Mouse (Mus musculus) intestine, embryonic 16.5 days (tissue): Measurements from ENCODE around the gene Vamp2. TPM values are rescaled to one million over a fixed set of nuclear protein-coding genes. Genes with fewer than 3 reads are reported as not detected.

ENCODE experiments used
- ATAC-seq: fragments of 200-750 bp; cut with Nextera tagmentation; 2 replicates; pipeline ENCODE4 v1.8.0; 2017; ENCODE audit warnings: moderate TSS enrichment, moderate library complexity
- H3K27ac ChIP-seq: fragments of 300-500 bp; sonication (generic); 2 replicates; pipeline ENCODE4 v1.5.1; 2014; ENCODE audit warnings: mild to moderate bottlenecking, low read length
- H3K27me3 ChIP-seq: fragments of 300-500 bp; sonication (generic); replicated peaks from 2 replicates; pipeline ENCODE4 v1.6.1; 2014; ENCODE audit warnings: low read length, control low read depth, mixed read lengths; ENCODE audit not compliant: control insufficient read depth, insufficient read depth
- H3K36me3 ChIP-seq: fragments of 300-500 bp; sonication (generic); 2 replicates; pipeline ENCODE4 v1.6.1; 2014; ENCODE audit warnings: low read length, control low read depth; ENCODE audit not compliant: control insufficient read depth, insufficient read depth
- H3K4me1 ChIP-seq: fragments of 300-500 bp; sonication (generic); 2 replicates; pipeline ENCODE4 v1.6.1; 2014; ENCODE audit warnings: low read length, control low read depth, mixed read lengths; ENCODE audit not compliant: control insufficient read depth, insufficient read depth
- H3K4me2 ChIP-seq: fragments of 300-500 bp; sonication (generic); 2 replicates; pipeline ENCODE4 v1.6.1; 2014; ENCODE audit warnings: low read depth, low read length, control low read depth
- H3K4me3 ChIP-seq: fragments of 300-500 bp; sonication (generic); 2 replicates; pipeline ENCODE4 v1.5.1; 2014; ENCODE audit warnings: mild to moderate bottlenecking, low read length
- H3K9ac ChIP-seq: fragments of 300-500 bp; sonication (generic); 2 replicates; pipeline ENCODE4 v1.6.1; 2014; ENCODE audit warnings: low read depth, low read length
- H3K9me3 ChIP-seq: fragments of 300-500 bp; sonication (generic); 2 replicates; pipeline ENCODE4 v1.6.1; 2016; ENCODE audit warnings: low read length, control low read depth; ENCODE audit not compliant: control insufficient read depth
- WGBS: fragments of 180-500 bp; shearing (Covaris S2); extraction: QIAGEN DNeasy Blood & Tissue Kit; methylation state at CpG from one replicate; pipeline ENCODE4 v1.1.7; 2014; 5-methylcytosine and 5-hydroxymethylcytosine counted together
- polyA plus RNA-seq: library from polyadenylated mRNA; unstranded; fragments of >200 nt; fragmentation: Nextera tagmentation; extraction: Ambion mirVana; gene quantifications from 2 replicates; pipeline ENCODE4 v1.2.1, GENCODE M21; 2015

Gene Vamp2
- polyA plus RNA-seq, 1 experiment from 2014 or later = 65.8 TPM

DNA sequence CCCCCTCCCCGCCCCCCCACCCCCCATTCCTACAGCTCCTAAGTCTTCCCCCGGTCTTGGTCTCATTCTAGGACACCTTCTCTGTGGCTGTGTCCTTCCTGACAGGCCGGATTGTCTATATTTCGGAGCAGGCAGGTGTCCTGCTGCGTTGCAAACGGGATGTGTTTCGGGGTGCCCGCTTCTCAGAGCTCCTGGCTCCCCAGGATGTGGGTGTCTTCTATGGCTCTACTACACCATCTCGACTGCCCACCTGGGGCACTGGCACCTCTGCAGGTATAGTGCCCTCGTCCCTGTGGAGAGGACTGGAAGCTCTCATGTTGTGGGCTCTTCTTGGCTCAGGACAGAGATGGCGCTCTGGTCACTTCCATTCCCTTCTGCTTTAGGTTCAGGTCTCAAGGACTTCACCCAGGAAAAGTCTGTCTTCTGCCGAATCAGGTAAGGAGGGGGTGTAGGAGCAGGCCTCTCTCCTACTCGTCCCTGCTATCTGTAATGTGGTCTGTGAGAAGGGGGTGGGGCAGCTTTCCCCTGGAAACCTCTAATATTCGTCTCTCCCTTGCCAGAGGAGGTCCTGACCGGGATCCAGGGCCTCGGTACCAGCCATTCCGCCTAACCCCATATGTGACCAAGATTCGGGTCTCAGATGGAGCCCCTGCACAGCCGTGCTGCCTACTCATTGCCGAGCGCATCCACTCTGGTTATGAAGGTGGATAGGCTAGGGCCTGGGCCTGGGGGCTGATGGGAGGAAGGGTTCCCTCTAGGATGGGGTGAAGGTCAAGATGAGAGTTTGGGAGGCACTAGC lies 13.5 kb downstream of the Vamp2 start:
- no peak for ATAC-seq
- Histone ChIP-seq H3K36me3 (peaks cover 48% of the 10 kb centered on the region), H3K4me3 (no peak overlapping the region), H3K27me3 (no peaks in the 10 kb centered on the region), H3K9me3 (no peaks in the 10 kb centered on the region), H3K4me1 (peaks cover 33% of the 10 kb centered on the region), H3K9ac (no peak overlapping the region), H3K27ac (no peak overlapping the region), H3K4me2 (no peak overlapping the region)
- 89% methylated on average over 21 of the region's 21 CpGs for WGBS

DNA sequence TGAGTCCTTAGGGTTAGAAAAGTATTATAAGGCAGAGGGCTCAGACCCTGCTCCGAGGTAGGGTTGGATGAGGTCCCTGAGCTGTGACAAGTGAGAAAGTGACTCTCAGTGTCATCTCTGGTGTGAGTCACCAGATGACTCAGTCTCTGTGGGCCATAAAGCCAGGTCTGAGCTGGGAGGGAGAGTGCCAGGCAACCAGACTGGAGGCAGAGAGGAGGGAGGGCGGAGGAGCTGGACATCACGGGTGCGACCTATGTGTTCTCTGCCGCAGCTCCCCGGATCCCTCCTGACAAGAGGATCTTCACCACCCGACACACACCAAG lies 14.1 kb downstream of the Vamp2 start:
- ATAC-seq = no peak
- Histone ChIP-seq H3K27ac (no peak overlapping the region), H3K4me3 (no peak overlapping the region), H3K36me3 (peaks cover 50% of the 10 kb centered on the region), H3K9me3 (no peaks in the 10 kb centered on the region), H3K9ac (no peak overlapping the region), H3K4me2 (no peak overlapping the region), H3K4me1 (peaks cover 29% of the 10 kb centered on the region), H3K27me3 (no peaks in the 10 kb centered on the region)
- WGBS = 91% methylated on average over 7 of the region's 7 CpGs

- no peaks in the 10 kb centered on the region for H3K9me3 ChIP-seq
- WGBS = 98% methylated on average over 14 of the region's 14 CpGs
- no peak overlapping the region for H3K4me3 ChIP-seq
- no peak overlapping the region for H3K4me2 ChIP-seq
- no peak for ATAC-seq
- no peak overlapping the region for H3K27ac ChIP-seq
- H3K27me3 ChIP-seq = no peaks in the 10 kb centered on the region
- H3K36me3 ChIP-seq = peaks cover 56% of the 10 kb centered on the region
- peaks cover 22% of the 10 kb centered on the region for H3K4me1 ChIP-seq
- H3K9ac ChIP-seq = no peak overlapping the region
Measured at GRCm38 (mm10) chr11:69103121-69103520, 14.8 kb downstream of the Vamp2 start.

DNA sequence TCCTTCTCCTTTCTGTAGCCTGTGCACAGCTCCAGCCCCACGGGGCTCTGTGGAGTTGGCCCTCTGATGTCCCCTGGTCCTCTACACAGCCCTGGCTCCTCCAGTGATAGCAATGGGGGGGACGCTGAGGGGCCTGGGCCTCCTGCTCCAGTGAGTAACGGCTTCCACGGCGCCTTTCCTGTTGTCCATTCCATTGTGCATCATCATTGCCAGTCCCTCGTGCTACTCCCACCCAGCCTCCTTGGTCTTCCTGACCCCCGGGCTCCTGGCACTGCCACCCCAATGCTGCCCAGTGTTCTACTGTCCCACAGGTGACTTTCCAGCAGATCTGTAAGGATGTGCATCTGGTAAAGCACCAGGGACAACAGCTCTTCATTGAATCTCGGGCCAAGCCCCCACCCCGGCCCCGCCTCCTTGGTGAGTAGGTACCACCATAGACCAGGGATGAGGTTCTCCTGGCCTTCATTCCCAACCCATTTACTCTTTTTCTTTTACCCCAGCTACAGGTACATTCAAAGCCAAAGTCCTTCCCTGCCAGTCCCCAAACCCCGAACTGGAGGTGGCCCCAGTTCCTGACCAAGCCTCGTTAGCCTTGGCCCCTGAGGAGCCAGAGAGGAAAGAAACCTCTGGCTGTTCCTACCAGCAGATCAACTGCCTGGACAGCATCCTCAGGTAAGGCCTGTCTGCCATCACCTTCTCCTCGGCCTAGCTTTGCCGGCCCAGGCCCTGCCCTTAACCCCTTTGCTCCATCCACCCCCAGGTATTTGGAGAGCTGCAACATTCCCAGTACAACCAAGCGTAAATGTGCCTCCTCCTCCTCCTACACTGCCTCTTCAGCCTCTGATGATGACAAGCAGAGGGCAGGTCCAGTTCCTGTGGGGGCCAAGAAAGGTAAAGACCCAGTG lies 15.5 kb downstream of the Vamp2 start:
- WGBS = 91% methylated on average over 15 of the region's 15 CpGs

DNA sequence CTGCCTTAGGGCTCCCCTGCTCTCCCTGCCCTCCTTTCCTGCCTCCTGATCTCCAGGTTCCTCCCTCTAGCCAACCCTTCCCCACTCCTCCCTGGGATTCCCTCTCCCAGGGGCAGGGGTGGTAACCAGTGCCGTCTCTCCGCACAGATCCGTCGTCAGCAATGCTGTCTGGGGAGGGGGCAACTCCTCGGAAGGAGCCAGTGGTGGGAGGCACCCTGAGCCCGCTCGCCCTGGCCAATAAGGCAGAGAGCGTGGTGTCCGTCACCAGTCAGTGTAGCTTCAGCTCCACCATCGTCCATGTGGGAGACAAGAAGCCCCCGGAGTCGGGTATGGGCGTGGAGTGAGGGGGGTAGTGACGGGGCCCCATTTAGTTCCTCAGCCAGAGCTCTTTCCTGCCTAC lies 16.2 kb downstream of the Vamp2 start:
- WGBS = 92% methylated on average over 14 of the region's 14 CpGs
- Histone ChIP-seq H3K27ac (no peak overlapping the region), H3K9ac (no peak overlapping the region), H3K36me3 (peaks cover 63% of the 10 kb centered on the region), H3K27me3 (no peaks in the 10 kb centered on the region), H3K9me3 (no peaks in the 10 kb centered on the region), H3K4me2 (no peak overlapping the region), H3K4me3 (no peak overlapping the region), H3K4me1 (peaks cover 13% of the 10 kb centered on the region)
- no peak for ATAC-seq

More for the DNA sequence above, 15.5 kb downstream of the Vamp2 start:
- Histone ChIP-seq H3K4me2 (no peak overlapping the region), H3K27ac (no peak overlapping the region), H3K4me1 (peaks cover 15% of the 10 kb centered on the region), H3K36me3 (peaks cover 60% of the 10 kb centered on the region), H3K27me3 (no peaks in the 10 kb centered on the region), H3K9ac (no peak overlapping the region), H3K4me3 (no peak overlapping the region), H3K9me3 (no peaks in the 10 kb centered on the region)
- no peak for ATAC-seq

DNA sequence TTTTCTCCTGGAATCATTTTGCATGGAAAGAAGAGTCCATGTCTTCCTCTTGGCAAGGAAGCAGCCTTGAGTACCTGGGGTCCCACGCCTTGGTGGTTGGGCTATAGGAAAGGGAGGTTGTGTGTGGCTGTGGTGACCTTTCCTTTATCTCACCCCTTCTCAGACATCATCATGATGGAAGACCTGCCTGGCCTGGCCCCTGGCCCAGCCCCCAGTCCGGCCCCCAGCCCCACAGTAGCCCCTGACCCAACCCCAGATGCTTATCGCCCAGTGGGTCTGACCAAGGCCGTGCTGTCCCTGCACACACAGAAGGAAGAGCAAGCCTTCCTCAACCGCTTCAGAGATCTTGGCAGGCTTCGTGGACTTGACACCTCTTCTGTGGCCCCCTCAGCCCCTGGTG lies 16.9 kb downstream of the Vamp2 start:
- Histone ChIP-seq H3K4me3 (no peak overlapping the region), H3K4me2 (no peak overlapping the region), H3K4me1 (peaks cover 13% of the 10 kb centered on the region), H3K36me3 (peaks cover 63% of the 10 kb centered on the region), H3K27me3 (no peaks in the 10 kb centered on the region), H3K27ac (no peak overlapping the region), H3K9ac (no peak overlapping the region), H3K9me3 (no peaks in the 10 kb centered on the region)
- ATAC-seq = no peak
- WGBS = 87% methylated on average over 6 of the region's 6 CpGs

DNA sequence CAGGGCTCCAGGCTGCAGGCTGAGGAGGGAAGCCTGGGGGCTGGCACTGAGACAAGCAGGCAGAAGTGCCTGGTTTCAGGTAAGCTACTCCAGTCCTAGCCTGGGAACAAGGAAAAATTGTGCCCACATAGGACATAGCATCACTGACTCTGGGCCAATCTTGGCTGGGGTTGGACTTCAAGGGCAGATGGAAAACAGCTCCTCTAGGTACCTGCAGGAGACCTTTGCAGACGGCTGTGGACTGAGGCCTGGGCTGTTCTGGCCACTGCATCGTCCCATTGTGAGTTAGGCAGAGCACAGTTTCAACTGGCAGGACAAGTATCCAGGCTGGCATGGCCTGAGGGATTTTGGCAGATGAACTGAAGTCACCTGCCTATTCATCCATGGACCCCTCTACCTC lies 17.5 kb downstream of the Vamp2 start:
- ATAC-seq = no peak
- no peak overlapping the region for H3K9ac ChIP-seq

GRCm38 (mm10) chr11:69106299-69106698 lies 18.0 kb downstream of the Vamp2 start:
- ATAC-seq = no peak
- H3K27me3 ChIP-seq = no peaks in the 10 kb centered on the region
- peaks cover 63% of the 10 kb centered on the region for H3K36me3 ChIP-seq
- H3K4me3 ChIP-seq = no peak overlapping the region
- no peaks in the 10 kb centered on the region for H3K9me3 ChIP-seq
- WGBS = 92% methylated on average over 11 of the region's 11 CpGs
- H3K4me1 ChIP-seq = peaks cover 8% of the 10 kb centered on the region
- H3K4me2 ChIP-seq = no peak overlapping the region
- H3K9ac ChIP-seq = no peak overlapping the region
- no peak overlapping the region for H3K27ac ChIP-seq

More for the DNA sequence above, 17.5 kb downstream of the Vamp2 start:
- Histone ChIP-seq H3K27me3 (no peaks in the 10 kb centered on the region), H3K36me3 (peaks cover 63% of the 10 kb centered on the region), H3K4me2 (no peak overlapping the region), H3K27ac (no peak overlapping the region), H3K4me3 (no peak overlapping the region), H3K9me3 (no peaks in the 10 kb centered on the region), H3K4me1 (peaks cover 8% of the 10 kb centered on the region)
- 92% methylated on average over 2 of the region's 2 CpGs for WGBS

DNA sequence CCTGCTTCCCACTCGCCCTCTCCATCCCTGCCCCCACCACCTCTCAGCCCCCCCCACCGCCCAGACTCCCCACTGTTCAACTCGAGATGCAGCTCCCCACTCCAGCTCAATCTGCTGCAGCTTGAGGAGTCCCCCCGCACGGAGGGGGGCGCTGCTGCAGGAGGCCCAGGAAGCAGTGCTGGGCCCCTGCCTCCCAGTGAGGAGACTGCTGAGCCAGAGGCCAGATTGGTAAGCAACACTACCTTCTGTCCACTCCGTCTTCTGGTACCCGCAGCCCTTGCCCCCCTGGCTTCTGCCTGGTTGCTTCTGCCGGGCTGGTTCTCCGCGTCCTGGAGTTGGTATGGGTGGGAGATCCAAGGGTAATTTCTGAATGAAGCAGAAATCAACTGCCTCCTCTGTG lies 18.6 kb downstream of the Vamp2 start:
- whole genome bisulfite sequencing = 86% methylated on average over 11 of the region's 11 CpGs
- H3K9ac ChIP-seq = no peak overlapping the region
- no peak for ATAC-seq
- no peaks in the 10 kb centered on the region for H3K9me3 ChIP-seq
- no peak overlapping the region for H3K4me3 ChIP-seq
- peaks cover 60% of the 10 kb centered on the region for H3K36me3 ChIP-seq
- H3K27ac ChIP-seq = no peak overlapping the region
- no peak overlapping the region for H3K4me2 ChIP-seq
- peaks cover 8% of the 10 kb centered on the region for H3K4me1 ChIP-seq
- H3K27me3 ChIP-seq = no peaks in the 10 kb centered on the region
